Mouse (Mus musculus) activated CD4-positive, CD25-positive, alpha-beta regulatory T cell, adult 4 months (primary cell): ENCODE results near the gene Cdc25a. TPM values are rescaled to one million over a fixed set of nuclear protein-coding genes. Genes with fewer than 3 reads are reported as not detected.

ENCODE experiments used
- ATAC-seq: one replicate; pipeline ENCODE4 v1.8.0; 2017
- polyA plus RNA-seq, 2 experiments: library from polyadenylated mRNA; unstranded; fragments of 100-300 nt; shearing (Covaris generic); gene quantifications; one replicate each; pipeline ENCODE4 v1.2.1; 2017

The Cdc25a gene
- polyA plus RNA-seq, 2 experiments from 2014 or later, result 7.1 to 7.7 TPM

GRCm38 (mm10) chr9:109894413-109895090 lies 19.2 kb downstream of the Cdc25a start:
- ATAC-seq, result peak; percentile 71

- ATAC-seq, result no peak
Measured at GRCm38 (mm10) chr9:109895593-109895992, 20.2 kb downstream of the Cdc25a start.

GRCm38 (mm10) chr9:109896253-109897150 lies 21.1 kb downstream of the Cdc25a start:
- ATAC-seq, result no peak

- ATAC-seq, result no peak
Measured at GRCm38 (mm10) chr9:109898027-109898426, 22.6 kb downstream of the Cdc25a start.

GRCm38 (mm10) chr9:109899361-109899760 lies 24.0 kb downstream of the Cdc25a start:
- no peak for ATAC-seq

- ATAC-seq, result no peak
Measured at GRCm38 (mm10) chr9:109899774-109900173, 24.4 kb downstream of the Cdc25a start.

- ATAC-seq, result no peak
Measured at GRCm38 (mm10) chr9:109900604-109901003, 25.2 kb downstream of the Cdc25a start.

GRCm38 (mm10) chr9:109902246-109902645 lies 26.9 kb downstream of the Cdc25a start:
- no peak for ATAC-seq

- no peak for ATAC-seq
Measured at GRCm38 (mm10) chr9:109902740-109903139, 27.4 kb downstream of the Cdc25a start.

GRCm38 (mm10) chr9:109907300-109907699 lies 31.9 kb downstream of the Cdc25a start:
- ATAC-seq, result no peak

GRCm38 (mm10) chr9:109907774-109908465 lies 32.5 kb downstream of the Cdc25a start:
- no peak for ATAC-seq

- no peak for ATAC-seq
Measured at GRCm38 (mm10) chr9:109909102-109909501, 33.7 kb downstream of the Cdc25a start.

- no peak for ATAC-seq
Measured at GRCm38 (mm10) chr9:109909926-109910325, 34.5 kb downstream of the Cdc25a start.

- no peak for ATAC-seq
Measured at GRCm38 (mm10) chr9:109911779-109912178, 36.4 kb downstream of the Cdc25a start.

- ATAC-seq, result no peak
Measured at GRCm38 (mm10) chr9:109914269-109914926, 39.0 kb downstream of the Cdc25a start.

- no peak for ATAC-seq
Measured at GRCm38 (mm10) chr9:109917931-109918330, 42.6 kb downstream of the Cdc25a start.

- no peak for ATAC-seq
Measured at GRCm38 (mm10) chr9:109929131-109929530, 53.8 kb downstream of the Cdc25a start.

GRCm38 (mm10) chr9:109930063-109930462 lies 54.7 kb downstream of the Cdc25a start:
- ATAC-seq, result no peak

GRCm38 (mm10) chr9:109930752-109931151 lies 55.4 kb downstream of the Cdc25a start:
- no peak for ATAC-seq

- peak; percentile 88 for ATAC-seq
Measured at GRCm38 (mm10) chr9:109931257-109932171, 56.1 kb downstream of the Cdc25a start, which contains the start of gene Map4. Gene Map4, plus strand, starts transcription at chr9:109931460.

GRCm38 (mm10) chr9:109932361-109932755 lies 57.0 kb downstream of the Cdc25a start:
- ATAC-seq, result no peak
